Mouse (Mus musculus) stomach, embryonic 15.5 days (tissue): Measurements from ENCODE around the gene Ltbp3. TPM values are rescaled to one million over a fixed set of nuclear protein-coding genes. Genes with fewer than 3 reads are reported as not detected.

Experiments used
- ATAC-seq: fragments of 200-750 bp; cut with Nextera tagmentation; 2 replicates; pipeline ENCODE4 v1.8.0; 2017; ENCODE audit warnings: low read depth, moderate number of reproducible peaks, moderate TSS enrichment; ENCODE audit not compliant: insufficient read depth, low FRiP score
- H3K27ac ChIP-seq: fragments of 300-500 bp; sonication (generic); 2 replicates; pipeline ENCODE4 v1.5.1; 2015; ENCODE audit warnings: mild to moderate bottlenecking, inconsistent platforms
- H3K27me3 ChIP-seq: fragments of 300-500 bp; sonication (generic); replicated peaks from 2 replicates; pipeline ENCODE4 v1.6.1; 2015; ENCODE audit warnings: inconsistent platforms
- H3K36me3 ChIP-seq: fragments of 300-500 bp; sonication (generic); 2 replicates; pipeline ENCODE4 v1.6.1; 2015; ENCODE audit warnings: inconsistent platforms
- H3K4me1 ChIP-seq: fragments of 300-500 bp; sonication (generic); 2 replicates; pipeline ENCODE4 v1.6.1; 2015; ENCODE audit warnings: inconsistent platforms
- H3K4me2 ChIP-seq: fragments of 300-500 bp; sonication (generic); 2 replicates; pipeline ENCODE4 v1.6.1; 2015; ENCODE audit warnings: mild to moderate bottlenecking, inconsistent platforms
- H3K4me3 ChIP-seq: fragments of 300-500 bp; sonication (generic); replicated peaks from 2 replicates; pipeline ENCODE4 v1.5.1; 2015; ENCODE audit warnings: inconsistent platforms
- H3K9ac ChIP-seq: fragments of 300-500 bp; sonication (generic); 2 replicates; pipeline ENCODE4 v1.6.1; 2015; ENCODE audit warnings: inconsistent platforms
- H3K9me3 ChIP-seq: fragments of 300-500 bp; sonication (generic); 2 replicates; pipeline ENCODE4 v1.6.1; 2016; ENCODE audit warnings: inconsistent platforms
- WGBS: fragments of 180-500 bp; shearing (Covaris S2); methylation state at CpG from one replicate; pipeline ENCODE4 v1.1.7; 2015; 5-methylcytosine and 5-hydroxymethylcytosine counted together
- polyA plus RNA-seq: library from polyadenylated mRNA; unstranded; fragments of >200 nt; fragmentation: Nextera tagmentation; extraction: Ambion mirVana; gene quantifications from 2 replicates; pipeline ENCODE4 v1.2.1, GENCODE M21; 2015

The Ltbp3 gene
- polyA plus RNA-seq, 1 experiment from 2014 or later = 30.6 TPM

- H3K27me3 ChIP-seq = peaks cover 12% of the 10 kb centered on the region; the same call in 1 of the 2 replicates
- peak overlapping the region; percentile 97 for H3K4me2 ChIP-seq
- ATAC-seq = no peak
- H3K4me3 ChIP-seq = peak overlapping the region; percentile 68
- WGBS = 2% methylated on average over 32 of the region's 32 CpGs
- H3K27ac ChIP-seq = peak overlapping the region; percentile 91
- no peaks in the 10 kb centered on the region for H3K36me3 ChIP-seq
- peak overlapping the region; percentile 58 for H3K9ac ChIP-seq
- no peaks in the 10 kb centered on the region for H3K9me3 ChIP-seq
- H3K4me1 ChIP-seq = peaks cover 45% of the 10 kb centered on the region
These were observed 1.5 kb downstream of the Ltbp3 start for GRCm38 (mm10) chr19:5742241-5742641.

- H3K4me1 ChIP-seq = peaks cover 45% of the 10 kb centered on the region
- no peak for ATAC-seq
- no peaks in the 10 kb centered on the region for H3K36me3 ChIP-seq
- WGBS = 47% methylated on average over 5 of the region's 5 CpGs
- peak overlapping the region; percentile 97 for H3K4me2 ChIP-seq
- H3K4me3 ChIP-seq = 0 out of 2 replicates have a peak overlapping the region, but pooled peaks have one; percentile 68
- H3K9me3 ChIP-seq = no peaks in the 10 kb centered on the region
- H3K27ac ChIP-seq = no peak overlapping the region
- H3K27me3 ChIP-seq = peaks cover 15% of the 10 kb centered on the region
- no peak overlapping the region for H3K9ac ChIP-seq
These were observed 2.9 kb downstream of the Ltbp3 start for GRCm38 (mm10) chr19:5743576-5743975.

DNA sequence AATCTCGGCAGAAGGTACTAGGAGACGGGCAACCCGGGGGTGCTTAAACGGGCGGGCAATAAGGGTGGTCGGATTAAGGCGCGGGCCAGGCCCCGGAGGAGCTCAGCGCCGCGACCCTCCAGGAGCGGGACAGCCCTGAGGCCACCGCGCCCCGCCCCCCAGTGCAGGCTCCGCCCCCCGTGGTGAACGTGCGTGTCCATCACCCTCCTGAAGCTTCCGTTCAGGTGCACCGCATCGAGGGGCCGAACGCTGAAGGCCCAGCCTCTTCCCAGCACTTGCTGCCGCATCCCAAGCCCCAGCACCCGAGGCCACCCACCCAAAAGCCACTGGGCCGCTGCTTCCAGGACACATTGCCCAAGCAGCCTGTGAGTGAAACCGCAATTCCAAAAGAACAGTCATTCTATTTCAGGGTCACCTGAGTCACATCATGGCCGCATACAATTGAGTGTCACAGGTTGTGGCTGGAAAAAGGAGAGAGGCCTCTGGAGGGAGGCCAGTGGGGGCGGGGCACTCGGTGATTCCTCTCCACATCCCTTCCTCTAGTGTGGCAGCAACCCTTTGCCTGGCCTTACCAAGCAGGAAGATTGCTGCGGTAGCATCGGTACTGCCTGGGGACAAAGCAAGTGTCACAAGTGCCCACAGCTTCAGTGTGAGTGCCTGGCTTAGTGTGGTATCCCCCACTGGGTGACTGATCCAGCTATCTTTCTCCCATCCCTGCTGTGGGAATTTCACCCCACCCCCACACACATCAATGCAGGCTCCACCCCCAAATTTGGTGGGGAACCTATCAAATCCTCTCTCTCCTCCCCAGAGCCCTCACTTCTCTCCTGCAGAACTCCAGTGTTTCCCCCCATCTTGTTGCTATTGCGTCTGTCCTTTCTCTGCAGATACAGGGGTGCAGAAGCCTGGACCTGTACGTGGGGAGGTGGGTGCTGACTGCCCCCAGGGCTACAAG is 5.3 kb downstream of the Ltbp3 start:
- peaks cover 25% of the 10 kb centered on the region for H3K27me3 ChIP-seq
- ATAC-seq = no peak

DNA sequence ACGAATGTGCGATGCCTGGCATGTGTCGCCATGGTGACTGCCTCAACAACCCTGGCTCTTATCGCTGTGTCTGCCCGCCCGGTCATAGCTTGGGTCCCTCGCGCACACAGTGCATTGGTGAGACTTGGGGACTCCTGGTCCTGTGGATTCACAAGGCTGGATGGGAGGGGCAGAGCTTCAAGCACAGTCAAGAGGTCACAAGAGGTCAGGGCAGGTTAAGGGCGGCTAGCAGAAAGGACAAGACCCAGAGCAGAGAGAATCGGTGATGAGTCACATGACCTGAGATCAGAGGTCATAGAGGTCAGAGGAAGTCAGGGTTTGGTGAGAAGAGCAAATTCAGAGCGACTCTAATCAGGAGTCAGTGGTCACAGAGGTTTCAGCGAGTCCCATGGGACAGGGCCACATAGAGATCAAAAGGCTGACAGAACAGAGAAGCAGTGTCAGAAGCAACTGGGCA is 6.2 kb downstream of the Ltbp3 start:
- Histone ChIP-seq H3K9ac (no peak overlapping the region), H3K27me3 (peaks cover 34% of the 10 kb centered on the region), H3K36me3 (no peaks in the 10 kb centered on the region), H3K4me3 (no peak overlapping the region), H3K4me1 (peaks cover 34% of the 10 kb centered on the region), H3K9me3 (no peaks in the 10 kb centered on the region), H3K27ac (no peak overlapping the region), H3K4me2 (no peak overlapping the region)
- WGBS = 42% methylated on average over 12 of the region's 12 CpGs
- ATAC-seq = no peak

More for the DNA sequence above, 5.3 kb downstream of the Ltbp3 start:
- WGBS = 15% methylated on average over 33 of the region's 36 CpGs
- peak overlapping the region; percentile 10; the same call in 1 of the 2 replicates for H3K9ac ChIP-seq
- no peaks in the 10 kb centered on the region for H3K36me3 ChIP-seq
- H3K4me3 ChIP-seq = peak overlapping the region; percentile 19
- H3K4me2 ChIP-seq = peak overlapping the region; percentile 53
- no peak overlapping the region for H3K27ac ChIP-seq
- H3K9me3 ChIP-seq = no peaks in the 10 kb centered on the region
- peaks cover 34% of the 10 kb centered on the region for H3K4me1 ChIP-seq

DNA sequence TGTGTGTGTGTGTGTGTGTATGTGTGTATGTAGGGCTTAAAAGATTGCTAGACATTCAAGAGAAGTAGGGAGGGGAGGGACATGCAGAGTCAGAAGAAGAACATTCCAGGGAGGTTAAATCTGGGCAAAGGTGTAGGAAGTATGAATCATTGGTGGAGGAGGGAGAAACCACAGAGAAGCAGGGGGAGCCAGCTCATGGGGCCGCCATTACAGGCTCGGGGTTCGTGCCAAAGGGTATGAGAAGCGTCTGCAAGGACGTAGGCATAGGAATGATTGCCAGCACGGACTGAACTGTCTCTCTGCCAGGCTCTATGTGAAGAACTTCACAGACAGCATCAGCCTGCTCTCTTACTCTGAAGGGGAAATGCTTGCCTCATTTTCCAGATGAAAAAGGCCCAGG is 8.8 kb downstream of the Ltbp3 start:
- H3K9me3 ChIP-seq = no peaks in the 10 kb centered on the region
- no peak overlapping the region for H3K27ac ChIP-seq
- H3K36me3 ChIP-seq = no peaks in the 10 kb centered on the region
- no peak overlapping the region for H3K4me3 ChIP-seq
- no peak overlapping the region for H3K4me2 ChIP-seq
- no peak; the same call in 1 of the 2 replicates for ATAC-seq
- H3K4me1 ChIP-seq = peaks cover 23% of the 10 kb centered on the region; the same call in 1 of the 2 replicates
- peaks cover 32% of the 10 kb centered on the region for H3K27me3 ChIP-seq
- no peak overlapping the region for H3K9ac ChIP-seq
- 78% methylated on average over 6 of the region's 6 CpGs for WGBS

DNA sequence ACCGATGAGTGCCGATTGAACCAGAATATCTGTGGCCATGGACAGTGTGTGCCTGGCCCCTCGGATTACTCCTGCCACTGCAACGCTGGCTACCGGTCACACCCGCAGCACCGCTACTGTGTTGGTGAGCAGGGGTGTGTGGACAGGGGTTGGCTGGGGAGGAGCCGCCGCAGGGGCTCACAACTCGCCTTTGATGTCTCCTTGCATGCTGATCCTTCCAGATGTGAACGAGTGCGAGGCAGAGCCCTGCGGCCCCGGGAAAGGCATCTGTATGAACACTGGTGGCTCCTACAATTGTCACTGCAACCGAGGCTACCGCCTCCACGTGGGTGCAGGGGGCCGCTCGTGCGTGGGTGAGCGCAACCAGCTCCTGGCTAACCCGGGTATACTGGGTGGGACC is 10.2 kb downstream of the Ltbp3 start:
- H3K4me2 ChIP-seq = no peak overlapping the region
- H3K4me1 ChIP-seq = peaks cover 14% of the 10 kb centered on the region; the same call in 1 of the 2 replicates
- no peak overlapping the region for H3K27ac ChIP-seq
- H3K4me3 ChIP-seq = no peak overlapping the region
- H3K9ac ChIP-seq = no peak overlapping the region
- no peaks in the 10 kb centered on the region for H3K9me3 ChIP-seq
- WGBS = 23% methylated on average over 22 of the region's 22 CpGs
- no peak for ATAC-seq
- no peaks in the 10 kb centered on the region for H3K36me3 ChIP-seq
- H3K27me3 ChIP-seq = peaks cover 34% of the 10 kb centered on the region

- no peak; the same call in 1 of the 2 replicates for ATAC-seq
- H3K9me3 ChIP-seq = no peaks in the 10 kb centered on the region
- H3K4me1 ChIP-seq = peaks cover 12% of the 10 kb centered on the region
- H3K27ac ChIP-seq = no peak overlapping the region
- WGBS = 17% methylated on average over 20 of the region's 20 CpGs
- H3K9ac ChIP-seq = no peak overlapping the region
- H3K36me3 ChIP-seq = no peaks in the 10 kb centered on the region
- no peak overlapping the region for H3K4me2 ChIP-seq
- peaks cover 33% of the 10 kb centered on the region for H3K27me3 ChIP-seq
- H3K4me3 ChIP-seq = no peak overlapping the region
These were observed 11.0 kb downstream of the Ltbp3 start for GRCm38 (mm10) chr19:5751742-5752141.

- peak overlapping the region; percentile 35 for H3K4me2 ChIP-seq
- no peak overlapping the region for H3K9ac ChIP-seq
- H3K27ac ChIP-seq = no peak overlapping the region
- peak; percentile 33; the same call in 1 of the 2 replicates for ATAC-seq
- H3K27me3 ChIP-seq = peaks cover 25% of the 10 kb centered on the region
- peaks cover 40% of the 10 kb centered on the region for H3K36me3 ChIP-seq
- WGBS = 25% methylated on average over 27 of the region's 29 CpGs
- peaks cover 15% of the 10 kb centered on the region for H3K4me1 ChIP-seq
- H3K9me3 ChIP-seq = no peaks in the 10 kb centered on the region
- H3K4me3 ChIP-seq = 0 out of 2 replicates have a peak overlapping the region, but pooled peaks have one; percentile 4
These were observed 15.7 kb downstream of the Ltbp3 start for GRCm38 (mm10) chr19:5756321-5756985.

- H3K27me3 ChIP-seq = peaks cover 19% of the 10 kb centered on the region
- H3K36me3 ChIP-seq = peaks cover 43% of the 10 kb centered on the region
- no peaks in the 10 kb centered on the region for H3K9me3 ChIP-seq
- H3K4me3 ChIP-seq = 0 out of 2 replicates have a peak overlapping the region, but pooled peaks have one; percentile 4
- H3K4me1 ChIP-seq = peaks cover 12% of the 10 kb centered on the region
- 30% methylated on average over 36 of the region's 36 CpGs for WGBS
- H3K4me2 ChIP-seq = peak overlapping the region; percentile 35
- no peak overlapping the region for H3K27ac ChIP-seq
- no peak overlapping the region for H3K9ac ChIP-seq
- ATAC-seq = 0 out of 2 replicates have a peak, but pooled peaks have one; percentile 12
These were observed 16.4 kb downstream of the Ltbp3 start for GRCm38 (mm10) chr19:5756991-5757636.

GRCm38 (mm10) chr19:5758878-5759403 is 18.2 kb downstream of the Ltbp3 start:
- Histone ChIP-seq H3K4me3 (no peak overlapping the region), H3K4me1 (peaks cover 12% of the 10 kb centered on the region), H3K4me2 (no peak overlapping the region), H3K36me3 (peaks cover 55% of the 10 kb centered on the region), H3K9me3 (no peaks in the 10 kb centered on the region), H3K9ac (no peak overlapping the region), H3K27ac (no peak overlapping the region), H3K27me3 (peaks cover 19% of the 10 kb centered on the region)
- 89% methylated on average over 14 of the region's 14 CpGs for WGBS
- no peak for ATAC-seq

DNA sequence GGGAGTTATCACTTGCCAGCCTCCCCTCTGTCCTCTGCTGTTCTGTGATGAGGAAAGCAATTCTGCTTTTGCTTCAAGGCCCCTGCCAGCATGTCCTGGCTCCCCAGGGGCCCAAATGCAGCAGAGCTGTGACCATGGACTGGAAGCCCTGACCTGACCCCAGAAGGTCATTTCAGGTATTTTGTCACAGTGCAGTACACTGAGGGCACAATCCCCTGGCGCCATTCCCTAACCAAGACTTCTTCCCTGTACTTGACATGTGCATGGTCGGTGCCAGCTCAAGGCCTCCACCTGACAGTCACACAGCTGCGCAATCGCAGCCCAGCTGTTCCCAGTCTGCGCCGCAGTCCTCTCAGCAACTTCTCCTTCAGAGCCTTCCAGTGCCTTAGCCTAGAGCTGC is 22.5 kb downstream of the Ltbp3 start:
- no peak overlapping the region for H3K9ac ChIP-seq
- no peak for ATAC-seq
- H3K27ac ChIP-seq = no peak overlapping the region
- peaks cover 75% of the 10 kb centered on the region for H3K36me3 ChIP-seq
- H3K4me3 ChIP-seq = no peak overlapping the region
- no peak overlapping the region for H3K4me2 ChIP-seq
- H3K27me3 ChIP-seq = no peaks in the 10 kb centered on the region
- H3K9me3 ChIP-seq = no peaks in the 10 kb centered on the region
- no peaks in the 10 kb centered on the region for H3K4me1 ChIP-seq
- 93% methylated on average over 6 of the region's 6 CpGs for WGBS
